Mouse (Mus musculus): ENCODE data around the gene Cdh4. TPM values are rescaled to one million over a fixed set of nuclear protein-coding genes. Genes with fewer than 3 reads are reported as not detected.

The Cdh4 gene
- total RNA-seq, 2 experiments from 2014 or later: 3.2 to 6.8 TPM

DNA sequence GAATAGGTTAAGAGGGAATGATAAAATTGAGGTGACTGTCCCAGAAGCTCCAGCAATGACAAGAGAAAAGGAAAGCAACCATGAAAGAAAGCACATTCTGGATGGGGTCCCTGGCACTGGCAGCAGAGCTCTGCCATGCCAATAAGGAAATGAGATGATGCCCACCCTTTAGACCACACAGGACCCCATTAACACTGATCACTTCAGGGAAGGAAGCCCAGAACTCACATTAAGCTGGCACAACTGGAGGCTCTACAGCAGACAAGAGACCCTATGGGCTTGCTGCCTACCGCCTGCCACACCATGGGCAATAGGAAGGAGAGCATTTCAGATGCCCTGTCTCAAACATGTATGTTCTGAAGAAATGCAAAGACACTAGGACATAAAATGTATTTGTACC is 499.5 kb downstream of the Cdh4 start:
- DNase-seq: no peak

DNA sequence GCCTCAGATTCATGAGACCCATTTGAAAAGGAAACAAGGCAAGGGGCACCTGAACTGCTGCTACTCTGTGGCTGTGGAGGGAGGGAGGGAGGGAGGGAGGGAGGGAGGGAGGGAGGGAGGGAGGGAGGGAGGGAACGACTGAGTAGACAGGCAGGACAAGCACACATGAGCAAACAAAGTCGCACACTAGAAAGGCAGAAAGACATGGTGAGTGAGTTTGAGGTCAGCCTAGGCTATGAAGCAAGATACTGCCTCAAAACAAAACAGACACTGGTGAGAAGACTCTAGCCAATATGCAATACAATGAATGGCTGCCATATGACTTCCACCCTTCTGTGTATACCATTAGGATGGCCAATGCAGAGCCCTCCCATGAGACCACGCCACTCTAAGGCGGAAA is 502.8 kb downstream of the Cdh4 start:
- no peak for DNase-seq

DNA sequence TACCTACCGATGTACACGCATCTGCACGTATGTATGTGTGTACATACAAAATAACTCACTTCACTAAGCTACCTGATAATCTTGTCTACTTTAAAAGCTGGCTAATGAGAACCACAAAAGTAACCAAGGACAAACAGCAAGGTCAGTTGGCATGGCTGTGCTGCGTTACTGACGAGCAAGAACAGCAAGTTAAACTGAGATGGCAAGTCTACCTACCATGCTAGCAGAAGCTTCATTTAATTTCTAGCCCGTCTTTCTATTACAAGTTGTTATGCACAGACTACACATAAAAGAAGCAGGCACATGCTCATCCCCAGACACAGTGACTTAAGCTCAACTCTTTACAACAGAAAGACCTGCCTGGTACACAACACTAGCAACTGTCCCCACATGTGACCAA is 504.3 kb downstream of the Cdh4 start:
- DNase-seq: no peak

DNA sequence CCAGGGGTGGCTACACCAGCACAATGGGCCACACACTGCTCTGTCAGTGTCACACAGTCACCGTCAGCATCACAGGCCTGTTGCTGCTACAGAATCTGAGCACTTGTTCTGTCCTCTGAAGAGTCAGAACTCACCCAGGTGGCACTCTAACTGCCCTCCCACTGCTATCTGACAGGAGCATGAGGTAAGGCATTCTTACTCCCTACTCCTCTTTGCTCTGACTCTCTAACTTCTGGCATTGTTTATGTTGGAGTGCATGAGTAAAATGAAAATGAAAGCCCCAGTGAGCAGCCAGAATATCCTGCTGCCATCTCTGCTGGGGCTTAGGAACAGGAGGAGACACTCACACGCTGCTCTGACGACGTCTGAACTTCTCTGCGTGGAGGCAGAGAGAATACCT is 505.4 kb downstream of the Cdh4 start:
- DNase-seq: no peak

DNA sequence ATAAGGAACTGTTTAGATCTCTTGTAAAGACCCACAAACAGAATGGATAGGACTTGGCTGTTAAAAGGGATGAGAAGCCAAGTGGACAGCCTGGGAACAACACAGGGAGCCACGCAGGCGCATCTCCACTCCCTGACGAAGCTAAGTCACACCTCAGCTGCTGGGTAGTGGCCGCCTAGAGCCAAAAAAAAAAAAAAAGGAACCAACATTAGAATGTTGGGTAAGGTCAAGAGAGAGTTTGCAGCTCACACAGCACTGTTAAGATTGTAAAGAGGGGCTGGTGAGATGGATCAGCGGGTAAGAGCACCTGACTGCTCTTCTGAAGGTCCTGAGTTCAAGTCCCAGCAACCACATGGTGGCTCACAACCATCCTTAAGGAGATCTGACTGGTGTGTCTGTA is 506.6 kb downstream of the Cdh4 start:
- no peak for DNase-seq

Data from heart, adult 18-20 months (tissue).